Mouse (Mus musculus) hindlimb bud, embryonic 11.5 days (tissue): ENCODE data around the gene Plekhh1.

ENCODE experiments used
- DNase-seq: peaks from one replicate; pipeline ENCODE4 v3.0.0-alpha.2; 2012; ENCODE audit warnings: low read depth, low spot score; ENCODE audit errors: extremely low spot score

The Plekhh1 gene

DNA sequence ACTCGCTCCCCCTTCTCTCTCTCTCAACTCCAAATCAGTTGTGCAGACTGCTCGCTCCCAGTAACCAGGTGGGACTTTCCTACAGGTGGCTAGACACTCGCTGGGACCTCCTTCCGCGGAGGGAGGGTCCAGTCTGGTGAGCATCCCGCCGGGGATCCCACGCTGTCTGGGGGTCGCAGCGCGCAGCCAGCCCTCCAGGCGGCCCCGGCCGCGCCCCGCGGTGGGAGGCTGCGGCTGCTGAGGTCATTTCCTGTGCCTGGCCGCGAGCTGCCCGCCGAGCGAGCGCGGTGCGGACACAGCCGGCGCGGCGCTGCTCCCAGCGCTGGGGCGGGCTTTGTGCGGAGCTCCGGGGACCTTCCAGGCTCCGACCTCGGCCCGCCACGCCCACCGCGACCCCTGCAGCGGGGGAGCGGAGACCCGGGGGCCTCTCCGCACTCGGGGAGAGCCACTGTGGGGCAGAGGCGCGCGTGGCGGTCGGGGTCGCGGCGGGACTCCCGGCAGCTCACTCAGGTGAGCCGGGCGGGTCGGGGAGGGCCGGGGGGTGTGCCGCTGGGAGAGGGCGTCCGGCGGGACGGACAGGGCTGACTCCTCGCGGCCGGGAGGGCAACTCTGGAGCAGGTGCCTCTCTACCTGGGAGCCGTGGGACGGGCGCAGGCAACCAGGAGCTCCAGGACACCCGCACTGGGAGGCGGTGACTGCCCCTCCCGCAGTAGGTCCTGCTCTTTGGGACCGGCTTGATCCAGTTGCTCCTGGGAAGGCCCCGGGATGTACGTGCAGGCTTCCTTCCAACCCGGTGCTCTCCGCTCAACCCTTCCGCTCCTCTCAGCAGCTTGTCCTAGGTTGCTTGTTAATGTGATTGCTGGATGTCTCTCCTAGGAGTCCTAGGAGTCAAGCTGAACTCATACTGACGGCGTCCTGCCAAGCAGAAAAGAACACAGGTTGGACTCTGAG is at the start of gene Plekhh1:
Plekhh1 (plus strand) TSS at position 253 of the 951 bp plus-strand sequence.
- DNase-seq, result no peak

DNA sequence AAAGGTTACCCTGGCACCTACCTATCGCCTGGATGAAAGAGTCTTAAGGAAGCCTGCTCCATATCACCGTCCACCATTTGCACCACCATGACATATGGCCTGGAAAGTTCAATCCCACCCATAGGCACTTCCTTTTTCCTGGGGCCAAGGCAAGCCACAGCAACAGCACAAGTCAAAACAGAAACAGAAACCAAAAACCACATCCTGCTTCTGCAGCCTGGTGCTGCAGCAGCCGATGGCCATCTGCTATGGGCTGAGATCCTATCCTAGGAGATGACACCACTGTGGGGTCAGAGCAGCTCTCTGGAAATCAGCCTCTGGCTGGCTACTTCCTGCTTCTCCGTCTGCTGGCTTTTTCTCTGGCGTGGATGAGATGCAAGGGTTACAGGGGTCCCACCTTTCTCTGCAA is 48.3 kb upstream of the Plekhh1 start:
- DNase-seq, result no peak

DNA sequence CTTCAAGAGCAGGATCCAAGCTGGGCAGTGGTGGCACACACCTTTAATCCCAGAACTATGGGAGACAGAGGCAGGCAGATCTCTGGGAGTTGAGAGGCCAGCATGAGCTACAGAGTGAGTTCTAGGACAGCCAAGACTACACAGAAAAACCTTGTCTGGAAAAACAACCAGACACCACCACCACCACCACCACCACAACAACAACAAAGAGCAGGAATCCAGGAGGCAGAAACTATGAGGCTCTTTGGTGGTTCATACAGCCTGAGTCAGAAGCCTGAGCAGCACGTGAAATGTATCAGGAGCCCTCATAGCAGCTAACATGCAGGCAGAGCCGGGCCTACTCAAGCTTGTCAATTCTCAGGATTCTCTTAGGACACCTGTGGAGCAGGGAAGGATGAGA is 47.8 kb upstream of the Plekhh1 start:
- no peak for DNase-seq

- no peak for DNase-seq
Observed at GRCm38 (mm10) chr12:78981938-78982825, 46.8 kb upstream of the Plekhh1 start.

DNA sequence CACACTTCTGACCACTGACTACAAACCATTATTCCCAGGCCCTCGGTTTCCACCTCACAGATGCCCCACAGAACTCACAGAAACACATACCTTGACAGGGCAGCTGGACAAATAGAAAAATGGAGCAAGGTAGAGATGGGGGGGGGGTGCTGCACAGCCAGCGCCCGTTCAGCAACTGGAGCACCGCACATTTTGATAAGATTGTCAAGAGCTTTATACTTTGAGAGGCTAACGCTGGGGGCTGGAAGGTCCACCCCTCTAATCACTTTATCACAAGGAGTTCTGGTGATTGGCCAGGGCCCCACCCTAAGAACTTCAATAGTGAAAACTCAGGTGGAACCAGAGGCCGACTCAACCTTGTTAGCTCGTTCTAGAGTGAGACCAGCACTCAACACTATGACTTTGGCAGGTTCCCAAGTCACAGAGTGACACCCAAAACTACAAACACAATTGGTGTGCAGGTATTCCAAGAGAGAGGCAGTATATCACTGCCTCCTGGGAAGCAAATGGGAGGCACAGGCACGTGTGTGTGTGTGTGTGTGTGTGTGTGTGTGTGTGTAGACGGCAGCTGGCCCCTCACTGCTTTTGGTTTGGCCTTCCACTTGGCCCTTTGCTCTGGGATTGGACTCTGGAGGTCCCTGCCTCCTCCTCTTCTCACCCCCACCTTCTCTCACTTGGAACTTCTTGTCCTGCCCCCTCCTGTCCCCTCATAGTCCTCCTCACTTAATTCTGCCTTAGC is 45.5 kb upstream of the Plekhh1 start:
- no peak for DNase-seq

DNA sequence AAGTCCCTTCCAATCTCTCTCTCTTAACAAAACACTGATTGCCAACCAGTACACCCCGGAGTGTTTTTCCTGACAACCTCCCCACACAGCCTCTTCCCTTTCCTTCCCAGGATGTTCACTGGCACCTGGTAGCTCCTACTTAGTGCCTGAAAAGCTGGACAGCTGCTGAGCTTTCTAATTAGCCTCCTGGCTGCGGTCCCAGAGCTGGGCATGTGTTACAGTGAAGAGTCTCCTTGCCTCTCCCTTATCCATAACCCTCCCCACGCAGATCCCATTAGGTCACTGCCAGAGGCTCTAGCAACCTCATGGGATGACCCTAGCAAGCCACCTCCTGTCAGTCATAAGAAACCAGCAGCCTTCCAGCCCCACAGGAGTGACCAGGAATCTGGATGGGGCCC is 44.9 kb upstream of the Plekhh1 start:
- DNase-seq, result no peak

DNA sequence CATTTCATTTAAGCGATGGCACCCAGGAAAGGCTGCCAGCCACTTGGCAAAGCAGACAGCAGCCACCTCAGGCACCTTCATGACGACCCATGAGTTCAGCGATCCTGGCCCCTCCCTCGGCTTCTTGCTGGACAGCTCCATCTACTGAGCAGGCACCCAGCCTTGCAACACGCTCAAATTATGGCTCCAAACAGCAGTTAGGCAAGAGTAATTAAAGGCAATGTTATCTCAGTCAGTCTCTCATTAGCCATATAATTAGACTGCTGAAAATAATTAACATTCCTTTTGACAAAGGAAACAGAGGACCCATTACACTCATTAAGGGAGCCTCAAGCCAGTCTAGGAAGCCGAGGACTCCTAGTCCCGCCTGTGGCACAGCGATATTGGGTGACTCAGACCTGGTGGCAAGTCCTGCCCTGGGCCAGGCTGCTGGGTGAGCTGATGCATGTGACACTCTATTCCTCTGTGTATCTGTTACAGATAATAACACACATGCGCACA is 41.3 kb upstream of the Plekhh1 start:
- DNase-seq, result no peak

- no peak for DNase-seq
Observed at GRCm38 (mm10) chr12:78996271-78996670, 32.7 kb upstream of the Plekhh1 start.

- no peak for DNase-seq
Observed at GRCm38 (mm10) chr12:78996711-78997110, 32.3 kb upstream of the Plekhh1 start.

DNA sequence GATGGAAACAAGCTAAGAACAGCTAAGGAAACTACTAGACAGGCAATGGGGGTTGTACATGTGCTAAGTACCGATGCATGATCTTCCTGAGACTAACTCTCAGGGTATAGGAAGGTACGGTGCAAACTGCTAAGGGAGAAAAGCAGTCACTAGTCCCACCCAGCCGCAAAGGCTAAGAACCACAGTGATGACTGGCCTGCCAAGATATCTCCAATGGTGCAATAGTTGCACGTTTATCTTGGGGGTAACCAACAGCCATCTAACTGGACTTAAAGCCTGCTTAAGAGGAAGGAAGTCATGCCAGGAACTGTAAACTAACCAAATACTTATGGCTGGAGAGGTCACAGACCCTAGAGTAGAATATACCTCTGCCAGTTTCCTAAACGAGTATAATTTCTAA is 26.6 kb upstream of the Plekhh1 start:
- DNase-seq, result no peak

GRCm38 (mm10) chr12:79002978-79003377 is 26.0 kb upstream of the Plekhh1 start:
- DNase-seq, result no peak

- DNase-seq, result no peak
Observed at GRCm38 (mm10) chr12:79005456-79005855, 23.5 kb upstream of the Plekhh1 start.

GRCm38 (mm10) chr12:79006076-79006475 is 22.9 kb upstream of the Plekhh1 start:
- no peak for DNase-seq

GRCm38 (mm10) chr12:79006478-79007125 is 22.4 kb upstream of the Plekhh1 start:
- no peak for DNase-seq

- DNase-seq, result no peak
Observed at GRCm38 (mm10) chr12:79007126-79007753, 21.7 kb upstream of the Plekhh1 start, which contains the start of gene Tmem229b. Tmem229b (minus strand) TSS chr12:79007627.

DNA sequence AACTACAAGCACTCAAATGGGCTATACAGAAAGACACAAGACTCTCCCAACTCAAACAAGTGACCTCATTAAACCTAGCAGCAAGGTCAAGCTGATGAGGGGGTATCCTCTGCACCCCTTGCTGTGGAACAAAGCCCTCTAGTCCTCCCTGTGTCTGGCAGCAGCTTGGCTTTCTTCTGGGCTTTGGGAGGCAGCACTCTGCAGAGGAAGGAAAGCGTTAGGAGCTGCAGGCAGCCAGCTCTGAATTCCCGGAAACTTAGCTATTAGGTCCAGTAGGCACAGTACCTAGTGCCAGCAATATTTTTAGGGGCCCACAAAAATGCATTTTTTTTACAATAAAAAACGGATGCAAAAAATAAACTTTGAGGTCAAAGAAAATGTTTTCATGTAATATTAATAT is 18.4 kb upstream of the Plekhh1 start:
- no peak for DNase-seq

GRCm38 (mm10) chr12:79016109-79016508 is 12.9 kb upstream of the Plekhh1 start:
- no peak for DNase-seq

- DNase-seq, result no peak
Observed at GRCm38 (mm10) chr12:79017994-79018399, 11.0 kb upstream of the Plekhh1 start.

GRCm38 (mm10) chr12:79021902-79022301 is 7.1 kb upstream of the Plekhh1 start:
- no peak for DNase-seq

GRCm38 (mm10) chr12:79022882-79023281 is 6.1 kb upstream of the Plekhh1 start:
- no peak for DNase-seq
